Mouse (Mus musculus): Measurements from ENCODE around the gene Mto1. TPM values are rescaled to one million over a fixed set of nuclear protein-coding genes. Genes with fewer than 3 reads are reported as not detected.
"Not testable (repeated sequence)": the region's sequence is repeated elsewhere in the genome, so short reads cannot be mapped to it uniquely, and the experiment has no call there.

Mto1 gene
- total RNA-seq, 1 experiment from 2014 or later: 28.3 TPM

DNA sequence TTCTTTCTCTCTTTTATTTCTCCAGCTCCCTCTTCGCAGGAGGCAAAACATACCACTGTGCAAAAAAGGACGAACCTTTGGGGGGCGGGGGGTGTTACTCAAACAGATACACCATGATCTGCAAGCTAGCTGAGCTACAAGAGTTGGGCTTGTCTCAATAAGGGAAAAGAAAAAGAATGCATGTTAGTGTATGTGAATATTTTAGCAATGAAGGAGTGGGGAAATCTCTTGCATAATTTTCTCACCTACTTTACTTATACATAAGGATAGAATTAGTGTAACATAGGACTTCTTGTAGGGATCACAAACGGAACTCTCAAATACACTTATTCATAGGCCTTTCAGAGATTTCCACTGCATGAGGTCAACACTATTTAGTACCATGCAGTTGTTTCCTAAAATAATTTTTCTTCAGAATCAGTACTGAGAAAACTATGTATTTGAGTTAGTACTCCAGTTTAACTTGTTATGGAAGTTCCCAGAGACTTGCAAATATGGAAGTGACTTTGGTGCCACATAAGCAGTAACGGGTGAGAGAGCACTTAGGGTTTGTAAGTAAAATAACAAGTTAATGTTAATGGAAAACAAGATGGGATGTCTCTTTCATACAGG is 26.9 kb downstream of the Mto1 start:
- ATAC-seq (replicated peaks; ENCODE audit: low read depth, poor library complexity, severe bottlenecking): no peak

- no peak for ATAC-seq (replicated peaks; ENCODE audit: low read depth, poor library complexity, severe bottlenecking)
Observed at GRCm38 (mm10) chr9:78475383-78475780, 27.4 kb downstream of the Mto1 start.

DNA sequence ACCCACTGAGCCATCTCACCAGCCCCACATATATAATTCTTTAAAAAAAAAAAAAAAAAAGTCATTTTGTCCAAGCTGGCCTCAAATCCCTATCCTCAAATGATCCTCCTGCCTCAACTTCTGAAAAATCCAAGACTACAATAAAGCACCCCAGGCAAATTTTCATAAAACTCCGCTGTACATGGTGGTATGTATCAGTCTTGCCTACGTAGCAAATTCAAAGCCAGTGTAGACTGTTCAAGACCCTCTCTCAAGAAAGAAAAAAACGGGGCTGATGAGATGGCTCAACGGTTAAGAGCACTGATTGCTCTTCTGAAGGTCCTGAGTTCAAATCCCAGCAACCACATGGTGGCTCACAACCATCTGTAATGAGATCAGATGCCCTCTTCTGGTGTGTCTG is 27.9 kb downstream of the Mto1 start:
- no peak for ATAC-seq (replicated peaks; ENCODE audit: low read depth, poor library complexity, severe bottlenecking)

- ATAC-seq (replicated peaks; ENCODE audit: low read depth, poor library complexity, severe bottlenecking): 0 out of 2 replicates have a peak, but pooled peaks have one; percentile 0
Observed at GRCm38 (mm10) chr9:78476531-78477020, 28.6 kb downstream of the Mto1 start.

DNA sequence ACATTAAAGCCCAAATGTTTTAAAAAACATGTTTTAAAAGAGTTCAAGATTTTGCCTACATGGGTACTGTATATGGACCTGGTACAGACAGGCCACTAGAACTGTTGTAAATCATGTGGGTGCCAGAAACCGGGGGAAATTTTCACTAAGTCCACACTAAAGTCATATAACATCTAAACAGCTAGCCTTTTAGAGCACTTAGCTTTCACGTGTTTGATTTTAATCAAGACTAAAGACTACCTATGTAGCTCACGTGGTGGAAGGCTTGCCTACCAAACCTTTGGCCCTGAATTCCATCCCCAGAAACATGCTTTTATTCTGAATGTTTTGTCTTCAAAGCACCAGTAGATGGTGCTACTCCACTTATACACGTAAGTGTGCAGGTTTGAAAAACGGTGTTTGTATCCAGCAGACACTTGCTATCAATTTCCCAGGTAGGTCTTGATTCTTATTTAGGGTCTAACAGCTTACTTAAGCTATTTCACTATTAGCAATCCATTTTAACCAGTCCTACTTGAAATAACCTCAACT is 29.1 kb downstream of the Mto1 start:
- no peak for ATAC-seq (replicated peaks; ENCODE audit: low read depth, poor library complexity, severe bottlenecking)

DNA sequence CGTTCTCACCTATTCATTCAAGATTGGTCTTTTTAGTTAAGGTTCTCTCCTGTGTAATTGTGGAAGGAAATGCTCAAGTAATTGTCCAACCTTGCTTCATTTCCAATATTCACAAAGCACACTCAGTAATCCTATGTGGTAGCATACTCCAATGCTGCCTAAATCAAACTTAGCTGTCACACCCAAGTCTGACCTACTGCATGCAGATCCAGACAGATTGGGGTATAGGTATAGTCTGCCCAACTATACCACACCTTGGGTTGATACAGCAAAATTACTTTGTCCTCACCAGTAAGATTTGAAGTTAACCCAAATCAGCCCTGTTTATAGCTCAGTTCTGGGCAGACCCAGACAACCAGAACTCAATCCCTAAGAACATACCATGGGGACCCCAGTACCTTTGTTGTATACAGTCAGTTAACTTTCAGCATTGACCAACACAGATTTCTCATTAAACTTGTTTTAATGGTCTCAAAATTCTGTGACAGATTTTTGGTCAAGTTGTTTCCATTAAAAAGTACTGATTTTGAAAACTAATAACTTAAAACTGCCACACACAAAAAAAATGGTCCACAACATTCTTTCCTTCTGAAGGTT is 30.1 kb downstream of the Mto1 start:
- ATAC-seq (replicated peaks; ENCODE audit: low read depth, poor library complexity, severe bottlenecking): not testable (repeated sequence)

- not testable (repeated sequence) for ATAC-seq (replicated peaks; ENCODE audit: low read depth, poor library complexity, severe bottlenecking)
Observed at GRCm38 (mm10) chr9:78479308-78479707, 31.3 kb downstream of the Mto1 start.

DNA sequence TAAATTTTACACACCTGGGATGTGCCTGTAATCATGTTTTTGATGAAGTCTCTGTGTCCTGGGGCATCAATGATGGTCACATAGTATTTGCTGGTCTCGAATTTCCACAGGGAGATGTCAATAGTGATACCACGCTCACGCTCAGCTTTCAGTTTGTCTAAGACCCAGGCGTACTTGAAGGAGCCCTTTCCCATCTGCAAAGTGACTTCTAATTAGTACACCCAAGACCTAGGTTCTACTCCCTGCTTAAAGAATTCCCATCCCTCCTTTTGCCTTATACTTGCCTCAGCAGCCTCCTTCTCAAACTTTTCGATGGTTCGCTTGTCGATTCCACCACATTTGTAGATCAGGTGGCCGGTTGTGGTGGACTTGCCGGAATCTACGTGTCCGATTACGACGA is 32.2 kb downstream of the Mto1 start:
- ATAC-seq (replicated peaks; ENCODE audit: low read depth, poor library complexity, severe bottlenecking): not testable (repeated sequence)

GRCm38 (mm10) chr9:78480706-78481358 is 32.8 kb downstream of the Mto1 start:
- ATAC-seq (replicated peaks; ENCODE audit: low read depth, poor library complexity, severe bottlenecking): peak; percentile 23

DNA sequence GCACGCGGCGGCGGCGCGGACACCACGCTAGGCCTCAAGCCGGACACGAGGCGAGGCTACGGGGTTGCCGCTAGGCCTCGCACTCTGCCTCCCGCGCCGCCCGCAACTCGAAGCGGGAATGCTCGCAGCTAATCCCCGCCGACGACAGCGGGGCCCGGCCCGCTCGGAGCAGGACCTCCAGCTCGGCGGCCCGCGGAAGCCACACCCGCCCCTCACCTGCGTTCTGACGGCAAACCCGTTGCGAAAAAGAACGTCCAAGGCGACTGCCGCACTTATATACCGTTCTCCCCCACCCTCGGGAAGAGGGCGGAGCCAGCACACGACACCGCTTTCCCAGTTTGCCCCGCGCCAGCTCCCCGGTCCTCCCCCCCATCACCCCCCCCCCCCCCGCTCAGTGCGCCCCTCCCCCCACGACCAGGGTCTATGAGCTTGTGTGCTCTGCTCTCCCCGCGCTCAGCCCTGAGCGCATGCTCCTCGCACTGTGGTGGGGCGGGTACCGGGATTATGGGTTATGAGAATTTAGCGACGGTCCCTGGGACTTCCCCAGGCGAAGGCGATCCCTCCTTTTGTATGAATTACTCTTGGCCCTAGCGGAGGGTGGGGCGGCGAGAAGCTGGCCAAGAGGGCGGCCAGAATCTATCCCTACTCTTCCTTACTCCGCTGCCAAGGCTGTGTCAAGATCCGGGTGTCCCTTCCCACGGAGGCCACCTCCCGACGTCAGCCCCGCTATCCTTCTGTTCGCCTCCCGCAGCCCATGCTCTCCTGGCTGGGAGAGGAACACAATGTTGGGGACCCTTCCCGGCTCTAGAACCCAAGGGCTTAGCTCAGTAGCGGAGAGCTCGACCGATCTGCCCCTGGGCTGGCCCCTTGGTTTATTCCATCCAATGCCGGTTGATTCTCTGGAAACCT is 33.7 kb downstream of the Mto1 start:
- ATAC-seq (replicated peaks; ENCODE audit: low read depth, poor library complexity, severe bottlenecking): peak; percentile 77

DNA sequence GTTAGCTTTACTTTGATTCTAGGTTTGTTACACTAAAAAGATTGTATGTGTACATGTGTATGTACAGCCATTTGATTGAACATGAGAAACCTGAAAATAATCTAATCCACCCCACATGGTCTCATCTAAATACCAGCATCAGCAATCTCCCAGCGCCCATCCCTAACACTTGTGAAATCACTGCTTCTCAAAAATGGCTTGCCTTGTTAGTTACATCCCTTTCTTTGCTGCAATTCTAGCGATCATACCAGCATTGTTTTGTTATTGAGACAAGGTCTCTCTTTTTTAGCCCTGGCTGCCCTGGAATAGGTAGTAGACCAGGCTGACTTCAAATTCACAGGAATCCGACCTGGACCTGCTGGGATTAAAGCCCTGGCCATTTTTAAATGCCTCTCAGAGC is 34.4 kb downstream of the Mto1 start:
- ATAC-seq (replicated peaks; ENCODE audit: low read depth, poor library complexity, severe bottlenecking): no peak

DNA sequence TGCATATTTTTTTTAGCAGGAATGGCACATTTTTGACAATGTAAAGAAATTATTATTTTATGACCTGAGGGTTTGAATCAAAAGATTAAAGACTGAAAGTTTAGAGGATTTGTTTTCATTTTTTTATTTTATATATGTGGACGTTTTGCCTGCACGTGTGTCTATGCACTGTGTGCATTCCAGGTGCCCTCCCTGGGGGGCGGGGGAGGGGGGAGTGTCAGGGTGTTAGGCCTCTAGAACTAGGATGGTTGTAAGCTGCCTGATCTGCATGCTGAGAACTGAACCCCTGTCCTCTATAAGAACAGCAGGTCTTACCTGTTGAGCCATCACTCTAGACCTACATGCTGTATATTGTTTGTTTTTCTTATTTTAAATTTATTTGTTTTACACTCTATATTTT is 36.7 kb downstream of the Mto1 start:
- no peak for ATAC-seq (replicated peaks; ENCODE audit: low read depth, poor library complexity, severe bottlenecking)

- ATAC-seq (replicated peaks; ENCODE audit: low read depth, poor library complexity, severe bottlenecking): not testable (repeated sequence)
Observed at GRCm38 (mm10) chr9:78488021-78488420, 40.0 kb downstream of the Mto1 start.

- peak; percentile 76 for ATAC-seq (replicated peaks; ENCODE audit: low read depth, poor library complexity, severe bottlenecking)
Observed at GRCm38 (mm10) chr9:78488890-78489420, 40.9 kb downstream of the Mto1 start, which contains the start of gene Eef1a1. Gene Eef1a1, minus strand, starts transcription at chr9:78489151.

- ATAC-seq (replicated peaks; ENCODE audit: low read depth, poor library complexity, severe bottlenecking): no peak
Observed at GRCm38 (mm10) chr9:78491169-78491568, 43.2 kb downstream of the Mto1 start.

DNA sequence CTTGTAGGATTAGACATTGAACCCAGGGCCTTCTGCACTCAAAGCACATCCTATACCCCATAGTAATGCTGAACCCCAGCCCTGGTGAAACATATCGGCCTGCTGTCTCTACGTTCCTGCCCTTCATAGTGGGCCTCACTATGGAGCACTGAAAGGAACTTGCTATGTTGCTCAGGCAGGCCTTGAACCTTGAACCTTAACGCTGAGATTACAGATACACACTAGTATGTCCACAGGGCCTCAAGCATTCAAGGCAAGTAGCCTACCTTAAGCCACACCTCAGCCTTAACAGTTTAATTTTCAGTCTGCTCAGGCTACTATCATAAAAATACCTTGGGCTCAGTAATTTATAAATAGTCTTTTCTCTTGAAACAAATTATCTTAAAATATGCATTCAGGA is 44.2 kb downstream of the Mto1 start:
- ATAC-seq (replicated peaks; ENCODE audit: low read depth, poor library complexity, severe bottlenecking): no peak

GRCm38 (mm10) chr9:78493171-78493570 is 45.2 kb downstream of the Mto1 start:
- no peak for ATAC-seq (replicated peaks; ENCODE audit: low read depth, poor library complexity, severe bottlenecking)

DNA sequence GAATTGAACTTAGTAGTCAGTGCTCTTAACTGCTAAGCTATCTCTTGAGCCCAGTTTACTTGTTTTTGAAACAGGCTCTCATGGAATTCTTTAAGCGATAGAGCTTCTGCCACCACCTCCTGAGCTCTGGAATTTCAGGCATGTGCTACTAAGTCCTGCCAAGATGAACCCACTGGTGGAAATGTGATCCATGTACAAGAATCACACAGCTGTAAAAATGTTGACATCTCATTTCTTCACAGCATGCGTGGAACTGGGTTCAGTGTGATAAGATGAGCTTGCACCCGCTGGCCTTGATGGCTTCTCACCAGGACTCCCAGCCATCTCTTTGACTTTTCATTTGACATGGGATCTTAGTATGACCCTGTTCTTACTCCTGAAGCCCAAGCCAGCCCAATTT is 52.4 kb downstream of the Mto1 start:
- ATAC-seq (replicated peaks; ENCODE audit: low read depth, poor library complexity, severe bottlenecking): no peak

- ATAC-seq (replicated peaks; ENCODE audit: low read depth, poor library complexity, severe bottlenecking): no peak
Observed at GRCm38 (mm10) chr9:78501284-78501683, 53.3 kb downstream of the Mto1 start.
